Mouse (Mus musculus): ENCODE results near the gene Prlr.

Gene Prlr

GRCm38 (mm10) chr15:10228636-10229035 lies 51.6 kb downstream of the Prlr start:
- intact Hi-C loops (cut with DNase I): no loop called here

- intact Hi-C loops (cut with DNase I): no loop called here
Measured at GRCm38 (mm10) chr15:10235977-10236376, 58.9 kb downstream of the Prlr start.

GRCm38 (mm10) chr15:10236812-10237211 lies 59.8 kb downstream of the Prlr start:
- intact Hi-C loops (cut with DNase I): no loop called here

GRCm38 (mm10) chr15:10238454-10238853 lies 61.4 kb downstream of the Prlr start:
- intact Hi-C loops (cut with DNase I): no loop called here

GRCm38 (mm10) chr15:10240228-10240795 lies 63.3 kb downstream of the Prlr start:
- intact Hi-C loops (cut with DNase I): no loop called here

GRCm38 (mm10) chr15:10242250-10242649 lies 65.2 kb downstream of the Prlr start:
- intact Hi-C loops (cut with DNase I): no loop called here

- intact Hi-C loops (cut with DNase I): no loop called here
Measured at GRCm38 (mm10) chr15:10249285-10249684, 72.2 kb downstream of the Prlr start.

- intact Hi-C loops (cut with DNase I): no loop called here
Measured at GRCm38 (mm10) chr15:10250784-10251183, 73.7 kb downstream of the Prlr start.

GRCm38 (mm10) chr15:10252526-10252925 lies 75.5 kb downstream of the Prlr start:
- intact Hi-C loops (cut with DNase I): no loop called here

- intact Hi-C loops (cut with DNase I): no loop called here
Measured at GRCm38 (mm10) chr15:10262219-10262618, 85.2 kb downstream of the Prlr start.

GRCm38 (mm10) chr15:10262641-10263040 lies 85.6 kb downstream of the Prlr start:
- intact Hi-C loops (cut with DNase I): no loop called here

- intact Hi-C loops (cut with DNase I): no loop called here
Measured at GRCm38 (mm10) chr15:10263420-10263819, 86.4 kb downstream of the Prlr start.

GRCm38 (mm10) chr15:10264885-10265284 lies 87.8 kb downstream of the Prlr start:
- intact Hi-C loops (cut with DNase I): no loop called here

GRCm38 (mm10) chr15:10267251-10267650 lies 90.2 kb downstream of the Prlr start:
- intact Hi-C loops (cut with DNase I): no loop called here

- intact Hi-C loops (cut with DNase I): no loop called here
Measured at GRCm38 (mm10) chr15:10276386-10276785, 99.3 kb downstream of the Prlr start.

- intact Hi-C loops (cut with DNase I): no loop called here
Measured at GRCm38 (mm10) chr15:10277461-10277860, 100.4 kb downstream of the Prlr start.

- intact Hi-C loops (cut with DNase I): no loop called here
Measured at GRCm38 (mm10) chr15:10281546-10281945, 104.5 kb downstream of the Prlr start.

- intact Hi-C loops (cut with DNase I): no loop called here
Measured at GRCm38 (mm10) chr15:10283661-10284060, 106.6 kb downstream of the Prlr start.

- intact Hi-C loops (cut with DNase I): no loop called here
Measured at GRCm38 (mm10) chr15:10296570-10296969, 119.5 kb downstream of the Prlr start.

GRCm38 (mm10) chr15:10298058-10298457 lies 121.0 kb downstream of the Prlr start:
- intact Hi-C loops (cut with DNase I): no loop called here

- intact Hi-C loops (cut with DNase I): no loop called here
Measured at GRCm38 (mm10) chr15:10299467-10299866, 122.4 kb downstream of the Prlr start.

GRCm38 (mm10) chr15:10306461-10306860 lies 129.4 kb downstream of the Prlr start:
- intact Hi-C loops (cut with DNase I): no loop called here

GRCm38 (mm10) chr15:10311826-10312225 lies 134.8 kb downstream of the Prlr start:
- intact Hi-C loops (cut with DNase I): loop anchor here (2.0 to 10.0 kb wide), 2 partner anchors 133 to 857 kb away; no protein-coding TSS in a partner anchor
